Mouse (Mus musculus) layer of hippocampus, postnatal 10 days (tissue): Measurements from ENCODE around the gene Hist2h3c2. TPM values are rescaled to one million over a fixed set of nuclear protein-coding genes. Genes with fewer than 3 reads are reported as not detected.
A peak's percentile ranks its signal among the peaks of the same experiment; 100 is the strongest.
"Not testable (repeated sequence)": the region's sequence is repeated elsewhere in the genome, so short reads cannot be mapped to it uniquely, and the experiment has no call there.

Experiments used
- DNase-seq, 2 experiments: peaks; one replicate each; pipeline ENCODE4 v3.0.0; 2021; ENCODE audit warnings: low spot score in 2 of 2
- total RNA-seq, 2 experiments: library from RNA; stranded (reverse); gene quantifications; 2 replicates each; pipeline ENCODE4 v1.2.3; 2021

Gene Hist2h3c2
- total RNA-seq, 2 experiments from 2014 or later: 18.2 to 19.1 TPM

GRCm38 (mm10) chr3:96261623-96262022 is 22.7 kb upstream of the Hist2h3c2 start:
- DNase-seq: no peak

DNA sequence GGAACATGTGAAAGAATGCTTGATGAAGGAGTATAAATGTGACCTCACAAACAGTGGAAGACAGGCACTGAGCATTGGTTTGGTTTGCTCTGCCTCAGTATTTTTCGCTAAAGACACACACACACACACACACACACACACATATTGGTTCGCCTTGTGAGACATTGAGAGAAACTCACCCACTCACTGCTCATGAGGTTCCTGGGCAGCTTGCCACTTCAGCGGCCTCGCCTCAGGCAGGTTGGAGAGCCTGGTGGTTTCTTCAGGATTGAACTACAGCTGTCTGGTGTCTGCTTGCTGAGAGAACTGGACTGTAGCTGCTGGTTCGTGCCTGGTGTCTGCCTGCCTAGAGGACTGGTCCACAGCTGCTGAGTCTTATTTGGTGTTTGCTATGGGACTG is 21.3 kb upstream of the Hist2h3c2 start:
- no peak for DNase-seq

DNA sequence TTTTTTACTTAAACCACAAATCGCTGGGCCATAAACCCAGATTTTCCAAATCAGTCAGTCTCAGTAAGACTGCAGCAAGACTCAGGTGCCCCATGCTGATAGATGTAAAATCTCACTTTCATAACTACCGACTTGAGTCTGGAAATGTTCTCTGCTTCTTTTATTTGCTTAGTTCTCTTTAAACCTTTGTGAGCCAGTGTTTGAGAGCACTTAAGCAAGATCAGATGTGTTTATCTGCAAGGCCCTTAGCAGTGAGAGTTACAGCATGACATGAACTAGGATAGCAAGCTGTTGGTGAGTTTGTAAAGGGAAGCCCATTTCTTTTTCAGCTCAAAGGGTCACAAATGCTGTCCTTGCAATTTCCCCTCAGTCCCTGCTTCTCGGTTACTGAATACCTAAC is 18.3 kb upstream of the Hist2h3c2 start:
- no peak for DNase-seq

DNA sequence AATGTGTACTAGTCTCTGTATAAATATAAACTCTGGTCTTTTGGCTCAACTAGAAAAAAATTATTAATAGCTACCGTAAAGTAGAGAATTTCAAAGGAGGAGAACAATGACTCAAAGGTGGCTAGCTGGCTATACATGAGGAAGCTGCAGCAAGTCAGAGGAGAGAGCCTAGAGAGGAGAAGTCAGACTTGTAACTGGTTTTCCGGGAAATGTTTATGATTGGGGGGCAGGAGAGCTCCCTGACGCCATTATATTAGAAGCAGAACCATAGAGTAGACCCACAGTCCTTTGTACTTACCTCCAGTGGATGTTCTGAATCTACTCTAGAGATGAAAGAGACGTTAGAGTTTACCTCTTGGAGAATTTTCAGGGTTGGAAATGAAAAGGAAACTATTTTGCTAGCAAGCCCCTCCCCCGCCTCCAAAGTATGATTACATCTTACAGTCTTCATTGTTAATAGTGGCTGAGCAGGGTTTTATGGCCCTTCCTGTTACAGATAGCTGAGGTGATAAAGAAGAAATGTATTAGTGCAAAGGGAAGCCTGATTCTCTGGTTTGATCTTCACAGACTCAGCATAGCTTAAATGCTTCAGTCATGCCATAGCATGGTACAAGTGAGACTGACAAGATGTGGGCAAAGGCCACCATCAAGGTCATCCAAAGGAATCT is 17.1 kb upstream of the Hist2h3c2 start:
- no peak for DNase-seq

- DNase-seq: peak in 1 of 2 experiments; percentile 26
These were observed 15.9 kb upstream of the Hist2h3c2 start for GRCm38 (mm10) chr3:96254683-96255355.

DNA sequence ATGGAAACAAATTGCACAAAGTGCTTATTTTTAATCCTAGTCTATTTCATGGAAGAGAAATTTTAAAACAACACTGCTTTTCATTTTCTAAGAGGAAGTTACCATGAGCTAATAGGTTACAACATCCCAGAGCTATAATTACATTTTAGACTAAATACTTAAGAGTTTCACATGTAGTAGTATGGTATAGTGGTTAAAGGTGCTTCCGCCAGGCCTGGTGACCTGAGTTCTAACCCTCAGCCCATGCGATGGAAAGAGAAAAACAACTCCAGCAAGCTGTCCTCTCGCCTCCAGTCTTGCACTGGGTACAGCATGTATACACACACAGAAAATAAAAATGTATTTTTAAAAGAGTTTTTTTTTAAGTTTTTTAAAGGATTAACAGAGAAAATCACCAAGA is 12.9 kb upstream of the Hist2h3c2 start:
- no peak for DNase-seq

GRCm38 (mm10) chr3:96250890-96251289 is 12.0 kb upstream of the Hist2h3c2 start:
- no peak for DNase-seq

GRCm38 (mm10) chr3:96249034-96249345 is 10.1 kb upstream of the Hist2h3c2 start:
- DNase-seq: no peak

DNA sequence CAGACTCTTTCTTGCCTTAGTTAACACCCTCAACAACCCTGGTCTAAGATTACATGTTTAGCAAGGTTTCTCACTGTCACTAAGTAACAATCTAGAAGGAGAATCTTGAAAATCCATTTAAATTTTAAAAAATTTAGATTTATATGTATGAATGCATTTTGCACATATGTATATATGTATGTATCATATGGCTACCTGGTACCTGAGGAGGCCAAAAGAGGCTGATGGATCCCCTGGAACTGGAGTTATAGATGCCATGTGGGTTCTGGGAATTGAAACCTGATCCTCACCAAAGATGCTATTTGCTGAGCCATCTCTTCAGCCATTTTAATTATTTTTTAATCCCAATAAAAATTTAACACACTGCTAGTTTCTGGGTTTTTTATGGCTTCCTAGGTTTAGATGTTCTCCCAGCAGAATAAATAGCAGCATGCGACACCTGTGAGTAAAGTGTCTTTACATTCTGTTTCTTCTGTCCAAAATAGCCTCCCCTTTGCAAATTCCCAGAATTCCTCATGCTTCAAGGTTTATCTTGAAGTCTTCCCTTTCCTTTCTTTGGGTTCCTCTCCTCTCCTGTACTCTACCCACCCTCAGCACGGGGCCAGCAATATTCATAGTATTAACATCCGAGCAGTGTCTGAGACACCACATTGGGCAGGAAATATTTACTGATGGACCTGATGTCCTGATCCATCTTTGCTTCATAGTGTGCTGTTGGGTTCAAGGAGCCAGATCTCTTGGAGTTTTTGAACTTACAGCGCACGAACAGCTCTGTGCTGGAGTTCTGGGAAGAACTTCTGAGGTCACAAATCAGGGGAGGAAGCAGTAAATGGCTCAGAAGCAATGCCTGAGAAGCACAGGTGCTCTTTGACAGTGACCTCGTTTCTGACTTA is 9.5 kb upstream of the Hist2h3c2 start:
- no peak for DNase-seq

DNA sequence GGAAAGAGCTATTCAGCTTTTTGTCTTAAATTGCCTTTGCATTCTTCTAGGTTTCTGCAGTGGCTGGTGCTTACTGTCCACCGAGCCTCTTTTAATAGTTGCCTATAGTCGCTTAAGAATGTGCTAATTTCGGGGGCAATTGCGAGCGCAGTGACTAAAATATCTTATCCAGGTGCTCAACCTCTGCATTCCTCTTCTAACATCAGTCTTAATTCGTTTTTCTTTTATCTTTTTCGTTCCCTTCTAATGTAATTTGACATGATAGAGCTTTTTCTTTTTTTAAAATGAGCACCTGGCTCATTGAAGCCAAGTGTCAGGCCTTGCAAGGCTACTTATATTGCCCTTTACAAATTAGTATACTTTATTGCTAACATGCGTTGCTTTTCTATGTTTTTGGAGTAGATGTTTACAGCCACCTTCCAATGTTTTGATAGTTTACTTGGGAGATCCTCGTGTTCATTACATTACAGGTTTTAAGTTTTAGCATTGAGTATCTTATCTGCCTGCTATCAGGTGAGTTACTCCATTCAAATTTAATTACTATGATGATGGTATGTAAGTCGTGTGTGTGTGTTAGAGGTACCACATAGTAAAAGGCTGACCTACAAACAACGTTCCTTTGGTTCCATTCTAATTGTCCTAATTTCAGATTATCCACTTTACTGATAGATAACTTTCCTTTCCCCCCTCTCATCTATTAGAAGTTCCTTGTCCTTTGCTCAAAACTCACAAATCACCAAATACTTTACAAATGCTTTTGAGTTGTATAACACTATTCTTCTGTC is 8.6 kb upstream of the Hist2h3c2 start:
- no peak for DNase-seq

GRCm38 (mm10) chr3:96246427-96246856 is 7.5 kb upstream of the Hist2h3c2 start, which contains the start of gene Hist2h3c1:
TSS of gene Hist2h3c1 (plus strand) at chr3:96246685.
- DNase-seq: not testable (repeated sequence)

GRCm38 (mm10) chr3:96246018-96246417 is 7.1 kb upstream of the Hist2h3c2 start:
- DNase-seq: not testable (repeated sequence)

- DNase-seq: peak; percentile 82 to 87
These were observed 6.3 kb upstream of the Hist2h3c2 start, which contains the start of gene Hist2h2aa1 for GRCm38 (mm10) chr3:96245003-96245886. TSS of gene Hist2h2aa1 (plus strand) at chr3:96245497.

DNA sequence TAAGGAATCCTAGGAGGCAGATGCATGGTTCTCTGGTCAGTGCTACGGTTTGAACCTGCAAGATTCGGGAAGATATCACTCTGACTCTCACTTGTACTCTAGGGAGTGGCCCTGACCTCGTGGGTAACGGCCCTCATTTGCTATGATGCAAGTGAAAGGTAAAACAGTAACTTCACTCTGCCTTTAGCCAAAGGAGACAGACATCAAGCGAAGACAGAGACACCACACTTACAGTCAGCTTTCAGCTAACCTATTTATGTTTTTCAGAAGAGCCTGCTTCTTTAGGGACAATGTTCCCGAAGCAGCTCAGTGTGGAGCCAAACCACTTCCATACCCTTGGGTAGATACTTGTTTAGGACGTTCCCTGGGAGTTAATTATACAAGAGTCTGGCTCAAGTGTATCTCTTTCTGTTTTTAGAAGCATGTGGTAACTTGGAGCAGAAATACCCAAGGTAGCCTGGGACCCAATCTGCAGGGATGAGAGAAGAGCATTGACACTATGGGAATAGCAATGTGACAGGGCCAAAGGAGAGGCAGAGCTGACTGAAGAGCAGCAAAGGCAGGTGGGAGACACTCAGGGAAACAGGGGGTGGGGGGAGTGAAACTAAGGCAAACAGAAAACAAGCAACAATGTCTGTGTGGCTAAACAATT is 5.1 kb upstream of the Hist2h3c2 start:
- DNase-seq: no peak

GRCm38 (mm10) chr3:96240799-96241197 is 1.9 kb upstream of the Hist2h3c2 start:
- DNase-seq: no peak

DNA sequence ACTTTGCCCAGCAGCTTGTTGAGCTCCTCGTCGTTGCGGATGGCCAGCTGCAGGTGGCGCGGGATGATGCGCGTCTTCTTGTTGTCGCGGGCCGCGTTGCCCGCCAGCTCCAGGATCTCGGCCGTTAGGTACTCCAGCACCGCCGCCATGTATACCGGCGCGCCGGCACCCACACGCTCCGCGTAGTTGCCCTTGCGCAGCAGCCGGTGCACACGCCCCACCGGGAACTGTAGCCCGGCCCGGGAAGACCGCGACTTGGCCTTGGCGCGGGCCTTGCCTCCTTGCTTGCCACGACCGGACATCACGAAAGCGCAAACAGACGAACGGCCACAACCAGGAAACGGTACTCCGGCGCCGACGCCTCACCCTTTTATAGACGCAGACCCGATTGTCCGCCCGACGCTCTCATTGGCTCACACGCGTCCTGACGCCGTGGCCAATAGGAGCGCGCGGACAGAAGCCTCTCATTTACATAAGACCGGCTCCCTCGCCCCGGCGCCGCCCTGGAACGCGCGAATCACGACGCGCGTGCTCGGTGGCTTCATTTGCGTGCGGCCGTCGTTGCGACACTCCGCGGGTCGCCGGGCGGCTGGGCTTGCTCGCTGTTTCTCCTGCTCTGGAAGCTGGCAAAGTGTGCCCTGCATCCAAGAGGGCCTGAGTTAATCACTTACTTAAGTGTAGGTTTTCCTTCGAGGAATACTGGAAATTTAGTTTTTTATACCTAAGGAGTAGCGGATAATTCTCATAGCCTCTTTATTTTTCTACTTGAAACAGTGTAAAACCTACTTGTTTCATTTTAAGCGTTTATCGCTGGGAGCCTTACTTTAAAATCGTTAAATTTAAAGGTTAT is 1.2 kb upstream of the Hist2h3c2 start, which contains the start of gene Hist2h2aa2:
TSS of gene Hist2h2aa2 (minus strand) at position 328 of the 850 bp plus-strand sequence.
- DNase-seq: peak; percentile 95 to 98

GRCm38 (mm10) chr3:96237904-96238511 is 919 bp downstream of the Hist2h3c2 start:
- no peak for DNase-seq

DNA sequence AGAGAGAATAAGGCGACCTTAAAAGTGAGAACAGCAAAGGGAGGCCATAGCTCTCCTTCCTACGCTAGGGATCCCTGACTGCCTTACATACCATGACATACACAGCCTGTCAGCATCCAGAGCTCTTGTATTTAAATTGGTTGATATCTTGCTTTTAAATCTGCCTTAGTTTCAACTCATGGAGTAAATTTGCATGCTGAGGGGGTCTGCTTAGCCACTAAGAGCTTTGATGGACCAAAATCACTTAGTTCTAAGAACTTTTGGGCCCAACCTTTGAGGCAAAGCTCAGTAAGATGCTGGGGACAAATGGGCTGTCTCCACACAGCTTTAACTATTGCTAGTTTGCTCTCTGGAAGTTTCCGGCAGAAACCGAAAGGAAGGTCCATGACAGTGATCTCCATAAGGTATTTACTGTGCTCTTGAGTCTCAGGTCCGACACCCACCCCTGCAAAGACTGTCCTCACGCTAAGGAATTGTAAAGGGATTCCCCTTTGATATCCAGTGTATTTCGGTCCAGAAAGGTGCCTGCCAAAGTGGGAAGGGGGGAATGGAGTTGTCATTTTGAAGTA is 1.5 kb downstream of the Hist2h3c2 start:
- DNase-seq: no peak
